Mouse (Mus musculus) gastrocnemius, postnatal 4 days (tissue): ENCODE data around the gene Gm45808. TPM values are rescaled to one million over a fixed set of nuclear protein-coding genes. Genes with fewer than 3 reads are reported as not detected.
"Not testable (repeated sequence)": the region's sequence is repeated elsewhere in the genome, so short reads cannot be mapped to it uniquely, and the experiment has no call there.

Experiments
- DNase-seq, 2 experiments: peaks; one replicate each; pipeline ENCODE4 v3.0.0; 2021 to 2022; ENCODE audit warnings: low spot score in 2 of 2, mixed read lengths in 2 of 2
- total RNA-seq, 2 experiments: library from RNA; stranded (reverse); gene quantifications; 2 replicates each; pipeline ENCODE4 v1.2.3; 2021

The Gm45808 gene
- total RNA-seq, 2 experiments from 2014 or later = 3.8 to 5.4 TPM

DNA sequence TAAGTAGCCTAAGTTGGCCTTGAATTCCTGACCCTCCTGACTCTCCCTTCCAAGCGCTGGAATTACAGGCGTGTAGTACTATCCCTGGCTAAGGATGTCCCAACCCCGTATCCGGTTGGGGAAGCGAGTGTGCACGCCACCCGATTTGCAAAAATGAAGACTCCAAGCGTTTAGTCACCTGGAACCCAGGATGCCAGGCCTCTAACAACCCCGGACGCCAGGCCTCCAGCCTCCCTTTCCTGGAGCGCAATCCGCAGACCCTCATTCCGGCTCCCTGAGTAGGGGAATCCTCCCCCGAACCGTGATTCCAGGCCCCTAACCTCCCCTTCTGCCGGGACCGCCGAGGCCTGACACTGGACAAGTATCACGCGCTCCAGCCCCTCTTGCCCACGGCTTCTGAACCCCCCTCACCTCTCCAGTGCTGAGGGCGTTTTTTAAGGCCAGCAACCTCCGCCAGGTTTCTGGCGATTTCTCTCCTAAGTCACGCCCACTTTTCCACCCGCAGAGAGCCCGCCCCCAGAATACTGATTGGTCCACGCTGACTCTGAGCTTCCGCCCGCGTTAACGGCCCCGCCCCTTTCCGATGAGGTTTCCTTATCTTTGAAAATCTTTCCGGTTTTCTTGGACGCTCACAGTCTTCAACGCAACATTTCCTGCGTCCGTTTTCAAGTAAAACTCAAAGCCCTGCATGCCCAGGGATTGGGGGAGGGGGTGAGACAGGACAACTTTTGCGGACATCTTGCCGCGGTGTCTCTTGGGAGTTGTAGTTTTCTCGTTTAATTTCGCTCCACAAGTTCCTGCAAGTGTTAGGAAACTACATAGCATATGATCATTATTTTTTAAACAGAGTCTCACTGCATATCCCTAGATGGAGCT lies 23.5 kb upstream of the Gm45808 start, which contains the start of gene Nucb1:
TSS of gene Nucb1 (minus strand) at position 495 of the 876 bp plus-strand sequence.
- DNase-seq = peak; percentile 76 to 93

DNA sequence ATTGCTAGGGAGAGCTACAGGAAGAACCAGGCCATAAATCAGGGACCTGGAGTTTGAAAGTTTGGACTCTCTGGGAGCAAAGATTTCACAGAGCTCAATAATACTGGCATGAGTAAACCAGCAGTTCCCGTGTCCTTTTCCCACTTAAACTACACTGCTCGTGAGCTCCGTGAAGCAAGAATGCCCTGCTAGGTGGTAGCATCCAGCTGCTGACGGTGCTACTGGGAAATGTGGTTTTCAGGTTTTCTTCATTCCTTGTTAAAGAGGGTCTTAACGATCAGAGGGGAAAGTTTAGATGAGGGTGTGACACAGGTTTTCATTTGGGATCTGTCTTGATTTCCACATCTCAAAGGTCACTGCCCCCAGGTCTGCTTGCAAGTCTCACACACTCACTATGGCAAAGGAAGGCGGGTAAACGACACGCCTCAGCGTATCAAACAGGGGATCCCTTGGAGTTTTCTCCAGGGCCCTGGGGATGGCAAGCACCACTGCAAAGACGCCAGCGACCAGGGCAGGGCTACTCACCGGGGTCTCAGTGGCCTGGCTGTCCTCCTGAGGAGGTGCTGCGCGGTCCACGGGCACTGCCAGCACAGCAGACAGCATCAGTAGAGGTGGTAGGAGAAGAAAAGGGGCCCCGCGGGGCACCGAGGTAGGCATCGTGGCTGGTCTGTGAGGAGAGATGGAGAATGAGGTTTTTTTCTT lies 22.7 kb upstream of the Gm45808 start:
- DNase-seq = no peak

DNA sequence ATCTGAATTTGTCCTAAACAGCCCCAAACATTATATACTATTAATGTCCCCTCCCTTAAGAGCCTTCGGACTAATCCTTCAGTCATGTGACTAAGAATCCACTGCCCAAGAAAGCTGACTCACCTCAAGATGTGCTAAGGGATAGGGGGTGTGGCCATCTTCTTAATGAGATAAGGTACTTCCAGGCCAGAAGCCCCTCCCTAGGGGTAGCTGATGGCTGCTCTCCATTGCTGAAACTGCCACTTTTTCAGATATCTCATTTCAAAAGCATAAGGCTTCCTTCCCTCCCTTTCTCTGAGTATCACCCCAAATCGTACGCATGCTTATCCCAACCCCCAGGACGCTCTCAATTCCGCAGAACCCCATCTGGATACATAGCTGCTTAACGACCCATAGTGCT lies 21.9 kb upstream of the Gm45808 start:
- DNase-seq = no peak

DNA sequence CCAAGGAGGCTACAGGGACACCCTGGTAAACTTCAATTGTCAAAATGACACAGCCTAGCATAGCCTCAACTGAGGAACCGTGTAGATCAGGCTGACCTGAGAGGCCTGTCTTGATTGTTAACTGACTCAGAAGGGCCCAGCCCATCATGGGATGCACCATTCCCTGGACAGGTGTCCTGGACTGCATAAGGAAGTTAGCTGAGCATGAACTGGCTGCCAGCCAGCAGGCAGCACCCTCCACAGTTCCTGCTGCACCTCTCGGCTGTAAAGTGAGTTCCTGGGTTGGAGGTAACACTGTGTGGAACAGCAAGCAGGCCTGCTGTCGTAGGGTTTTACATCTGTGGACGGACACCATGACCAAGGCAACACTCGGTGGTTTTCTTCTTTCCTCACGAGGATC lies 21.0 kb upstream of the Gm45808 start:
- DNase-seq = no peak

DNA sequence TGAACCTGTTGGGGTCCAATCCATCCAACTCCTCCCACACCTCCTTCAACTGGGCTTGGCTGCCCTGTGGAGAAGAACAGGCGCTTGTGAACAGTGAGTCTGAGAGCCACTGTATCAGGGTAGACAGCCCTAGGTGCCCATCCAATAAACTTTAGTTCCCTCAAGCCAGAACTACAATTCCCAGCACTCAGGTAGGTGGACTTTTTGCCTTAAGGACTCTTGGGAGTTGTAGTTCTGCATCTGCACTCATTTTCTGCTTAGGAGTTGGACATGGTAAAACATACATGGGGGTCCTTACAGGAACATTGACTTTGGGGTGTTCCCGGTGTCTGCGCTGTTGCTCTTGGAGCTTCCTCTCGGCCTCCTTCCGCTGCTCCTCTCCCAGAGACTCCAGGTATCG lies 11.8 kb upstream of the Gm45808 start:
- no peak for DNase-seq

DNA sequence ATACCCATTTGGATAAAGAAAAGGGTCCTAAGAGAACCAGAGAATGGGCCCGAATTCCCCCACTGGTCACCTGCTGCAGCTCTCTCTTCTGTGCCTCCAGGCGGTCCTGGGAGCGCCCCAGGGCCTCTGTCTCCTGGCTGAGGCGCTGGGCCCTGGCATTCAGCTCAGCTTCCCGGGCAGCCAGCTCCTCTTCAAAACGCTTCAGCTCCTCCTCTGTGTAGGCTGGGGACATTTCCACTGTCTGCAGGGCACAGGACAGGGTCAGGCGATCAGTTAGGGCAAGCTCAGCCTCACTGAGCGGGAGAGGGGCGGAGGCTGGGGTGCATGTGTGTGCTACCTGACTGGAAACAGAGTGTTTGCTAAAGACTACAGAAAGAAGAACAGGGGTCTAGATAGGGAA lies 7.9 kb upstream of the Gm45808 start:
- no peak for DNase-seq

DNA sequence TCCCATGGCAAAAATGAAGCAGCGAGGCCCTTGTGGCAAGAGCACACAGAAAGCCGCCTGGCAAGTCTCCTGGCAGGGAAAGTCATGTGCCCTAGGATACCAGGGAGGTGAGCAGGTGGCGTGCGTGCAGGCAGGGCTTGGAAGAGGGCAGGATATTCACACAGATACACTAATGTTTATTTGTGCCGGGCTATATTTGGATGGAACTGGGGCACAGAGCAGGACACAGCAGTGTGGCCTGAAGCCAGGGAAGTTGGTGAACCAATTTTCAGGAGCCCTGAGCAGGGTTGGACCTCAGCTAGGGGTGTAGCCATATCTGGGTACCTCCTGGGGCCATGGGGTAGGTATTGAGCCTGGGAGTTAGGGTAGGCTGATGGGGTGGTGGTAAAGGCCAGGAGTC lies 6.3 kb upstream of the Gm45808 start:
- DNase-seq = no peak

DNA sequence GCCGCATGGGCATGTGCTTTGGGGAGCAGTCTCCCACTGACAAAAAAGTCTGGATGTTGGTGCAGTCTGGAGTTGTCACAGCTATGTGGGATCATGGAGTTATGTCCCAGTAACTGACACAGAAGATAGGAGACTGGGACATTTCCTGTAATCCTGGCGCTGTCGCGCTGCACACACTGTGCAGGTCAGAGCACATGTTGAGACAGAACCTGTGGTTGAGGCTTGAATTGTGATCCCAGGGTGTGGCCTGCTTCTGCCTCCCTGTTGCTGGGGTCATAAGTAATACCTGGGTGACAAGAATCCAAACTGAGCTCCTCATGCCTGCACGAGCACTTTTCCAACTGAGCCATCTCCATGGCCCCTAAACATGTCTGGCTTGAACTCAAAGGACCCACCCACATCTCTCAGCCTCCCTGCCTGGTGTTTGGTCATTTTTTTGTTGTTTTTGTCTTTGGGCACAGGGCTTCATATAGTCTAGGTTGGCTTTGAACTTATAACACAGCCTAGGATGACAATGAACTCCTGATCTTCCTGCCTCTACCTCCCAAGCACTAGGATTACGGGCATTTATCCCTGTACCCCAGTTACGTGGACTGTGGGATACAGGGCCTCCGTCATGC lies 5.7 kb upstream of the Gm45808 start:
- no peak for DNase-seq

DNA sequence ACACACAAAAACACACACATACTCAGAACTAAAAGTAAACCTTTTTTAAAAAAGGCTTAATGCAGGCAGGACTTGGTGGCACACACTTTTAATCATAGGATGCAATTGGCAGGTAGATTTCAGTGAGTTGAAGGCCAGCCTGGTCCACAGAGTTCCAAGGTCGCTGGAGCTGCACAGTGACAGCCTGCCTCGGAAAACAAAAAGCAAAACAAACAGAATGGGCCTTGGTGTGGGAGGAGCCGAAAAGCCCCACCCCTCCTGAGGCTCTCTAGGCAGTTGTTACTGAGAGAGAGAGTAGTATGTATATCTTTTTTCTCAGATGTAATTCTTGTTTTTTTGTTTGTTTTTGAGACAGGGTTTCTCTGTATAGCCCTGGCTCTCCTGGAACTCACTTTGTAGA lies 4.7 kb upstream of the Gm45808 start:
- DNase-seq = no peak

DNA sequence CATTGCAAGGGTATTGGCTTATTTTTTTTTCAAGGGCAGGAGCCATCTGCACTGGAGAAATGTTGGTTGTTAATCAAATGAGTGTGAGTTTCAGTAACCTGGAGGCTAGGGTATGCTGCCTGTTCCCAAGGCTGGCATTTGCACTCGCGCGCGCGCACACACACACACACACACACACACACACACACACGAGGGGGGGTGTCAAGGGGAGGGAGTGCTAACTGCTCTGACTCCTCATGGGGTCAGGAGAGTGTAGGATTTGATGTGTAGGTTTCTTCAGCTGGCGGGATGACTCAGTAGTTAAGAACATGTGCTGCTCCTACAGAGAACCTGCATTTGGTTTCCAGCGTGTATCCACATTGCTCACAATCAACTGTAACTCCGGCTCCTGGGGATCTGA lies 4.2 kb upstream of the Gm45808 start:
- DNase-seq = no peak

DNA sequence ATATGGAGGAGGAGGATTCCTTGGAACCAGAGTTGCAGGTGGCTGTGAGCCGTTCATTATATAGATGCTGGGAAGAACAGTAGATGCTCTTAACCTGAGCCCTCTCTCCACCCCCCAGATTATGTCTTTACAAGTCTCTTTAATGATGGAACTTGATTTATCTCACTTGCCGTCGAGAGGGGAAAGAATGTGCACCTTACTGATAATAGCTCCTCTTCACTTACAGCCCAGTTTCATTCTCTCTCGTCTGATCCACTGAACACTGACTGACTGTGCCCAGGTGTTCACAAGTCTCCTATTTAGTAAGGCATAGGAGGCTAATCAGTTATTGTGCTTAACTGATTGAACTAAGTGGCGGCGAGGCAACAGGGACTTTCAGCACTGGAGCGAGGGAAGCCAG lies 3.0 kb upstream of the Gm45808 start:
- DNase-seq = no peak

DNA sequence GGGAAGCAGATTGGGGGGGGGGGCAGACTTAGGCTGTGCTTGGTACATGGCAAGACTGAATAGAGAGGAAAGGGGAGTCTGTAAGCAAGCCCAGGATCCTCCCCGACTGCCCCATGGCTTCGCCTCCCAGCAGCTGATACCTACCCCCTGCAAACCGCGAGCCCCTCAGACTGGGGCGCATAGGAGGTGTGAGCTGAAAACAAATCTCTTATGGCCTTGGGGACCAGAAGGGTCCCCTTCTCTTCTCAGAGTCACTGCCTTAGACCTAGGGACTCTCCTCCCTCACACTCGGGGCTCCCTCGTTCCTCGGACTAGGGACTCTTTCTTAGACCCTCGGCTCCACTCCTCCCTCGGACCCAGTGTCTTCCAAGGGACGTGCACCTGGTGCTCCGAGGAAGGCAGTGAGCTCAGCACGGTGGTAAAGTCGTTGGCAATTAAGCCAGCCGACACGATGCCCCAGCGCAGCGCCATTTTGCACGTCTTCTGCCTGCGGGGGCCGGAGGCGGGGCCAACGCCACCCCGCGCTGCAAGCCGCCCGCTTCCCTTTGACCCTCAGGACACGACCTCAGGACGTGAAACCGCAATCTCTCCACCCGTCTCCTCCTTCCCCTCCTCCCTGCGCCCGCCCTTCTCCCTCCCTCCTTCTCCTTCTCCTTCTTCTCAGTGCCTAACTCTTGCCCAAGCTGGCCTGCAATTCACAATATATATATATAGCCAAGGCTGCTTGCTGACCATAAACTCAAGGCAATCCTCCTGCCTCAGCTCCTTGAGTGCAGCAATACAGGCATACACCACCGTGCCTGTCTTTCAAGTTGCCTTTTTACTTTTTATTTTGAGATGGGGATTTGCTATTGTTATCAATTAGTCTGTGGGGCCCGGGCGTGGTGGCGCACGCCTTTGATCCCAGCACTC lies 1.9 kb upstream of the Gm45808 start, which contains the start of gene Dhdh:
TSS of gene Dhdh (minus strand) at position 513 of the 912 bp plus-strand sequence.
- DNase-seq = peak in 1 of 2 experiments; percentile 58

DNA sequence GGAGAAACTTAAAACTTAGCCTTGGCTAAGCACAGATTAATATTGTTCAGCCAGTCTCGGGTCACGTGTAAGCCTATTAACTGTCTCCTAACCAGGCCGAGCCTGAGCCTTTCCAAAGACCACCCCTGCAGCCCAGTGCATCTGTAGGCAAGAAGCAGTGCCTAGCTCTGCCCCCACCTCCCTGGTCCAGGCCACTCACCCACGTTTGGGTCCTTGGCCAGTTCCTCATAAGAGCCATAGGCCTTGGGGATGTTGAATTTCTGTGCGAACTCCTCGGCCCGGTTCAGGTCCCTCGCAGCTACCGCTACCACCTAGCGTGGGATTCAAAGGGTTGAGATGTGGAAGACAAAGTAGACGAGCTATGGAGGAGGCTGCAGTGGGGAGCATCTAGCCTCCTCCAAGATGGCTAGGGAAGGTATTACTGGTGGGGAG lies 1.3 kb upstream of the Gm45808 start:
- DNase-seq = no peak

DNA sequence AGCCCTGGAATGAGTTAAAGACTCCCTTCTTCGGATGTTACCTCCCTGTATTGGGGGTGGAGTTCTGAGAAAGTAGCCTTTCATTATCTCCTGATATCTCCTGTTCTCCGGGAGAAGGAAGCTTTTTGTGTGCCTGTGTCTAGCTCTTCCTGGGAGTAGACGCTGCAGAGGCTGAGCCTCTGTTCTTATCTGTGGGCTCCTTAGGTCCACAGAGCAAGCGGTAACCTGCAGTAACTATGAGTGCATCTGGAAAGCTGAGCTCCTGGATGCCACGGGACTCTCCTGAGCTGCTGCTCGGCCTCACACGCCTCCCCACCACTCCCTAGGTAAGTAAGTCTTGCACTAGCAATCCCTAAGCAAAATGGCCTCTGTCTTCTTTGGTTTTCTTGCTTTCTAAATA lies 453 bp downstream of the Gm45808 start:
- DNase-seq = no peak

DNA sequence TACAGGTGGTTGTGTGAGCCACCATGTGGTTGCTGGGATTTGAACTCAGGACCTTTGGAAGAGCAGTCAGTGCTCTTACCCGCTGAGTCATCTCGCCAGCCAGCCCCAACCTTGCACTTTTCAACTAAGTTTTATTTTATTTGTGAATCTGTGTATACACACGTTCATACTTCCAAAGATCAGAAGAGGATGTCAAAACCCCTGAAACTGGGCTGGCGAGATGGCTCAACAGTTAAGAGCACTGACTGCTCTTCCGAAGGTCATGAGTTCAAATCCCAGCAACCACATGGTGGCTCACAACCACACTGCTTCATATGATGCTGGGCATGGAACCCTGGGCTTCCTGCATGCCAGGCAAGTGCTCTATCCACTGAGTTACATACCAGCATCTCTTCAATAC lies 1.6 kb downstream of the Gm45808 start:
- not testable (repeated sequence) for DNase-seq

DNA sequence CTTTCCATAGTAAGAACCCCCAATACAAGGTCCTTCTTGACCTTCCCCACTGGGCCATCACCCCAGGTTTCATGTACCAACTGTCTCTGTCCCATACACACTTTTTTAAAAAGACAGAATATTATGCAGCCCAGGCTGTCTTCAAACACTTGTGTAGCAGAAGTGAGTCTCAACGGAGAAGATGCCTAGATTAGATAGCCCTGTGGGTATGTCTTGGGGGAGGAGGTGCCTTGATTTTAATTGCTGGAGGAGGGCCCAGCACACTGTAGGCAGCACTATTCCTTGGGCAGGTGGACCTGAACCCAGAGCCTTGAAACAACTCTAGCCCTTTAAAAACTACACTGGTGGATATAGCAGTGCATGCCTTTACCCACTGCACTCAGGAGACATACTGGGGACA lies 4.4 kb downstream of the Gm45808 start:
- no peak for DNase-seq

DNA sequence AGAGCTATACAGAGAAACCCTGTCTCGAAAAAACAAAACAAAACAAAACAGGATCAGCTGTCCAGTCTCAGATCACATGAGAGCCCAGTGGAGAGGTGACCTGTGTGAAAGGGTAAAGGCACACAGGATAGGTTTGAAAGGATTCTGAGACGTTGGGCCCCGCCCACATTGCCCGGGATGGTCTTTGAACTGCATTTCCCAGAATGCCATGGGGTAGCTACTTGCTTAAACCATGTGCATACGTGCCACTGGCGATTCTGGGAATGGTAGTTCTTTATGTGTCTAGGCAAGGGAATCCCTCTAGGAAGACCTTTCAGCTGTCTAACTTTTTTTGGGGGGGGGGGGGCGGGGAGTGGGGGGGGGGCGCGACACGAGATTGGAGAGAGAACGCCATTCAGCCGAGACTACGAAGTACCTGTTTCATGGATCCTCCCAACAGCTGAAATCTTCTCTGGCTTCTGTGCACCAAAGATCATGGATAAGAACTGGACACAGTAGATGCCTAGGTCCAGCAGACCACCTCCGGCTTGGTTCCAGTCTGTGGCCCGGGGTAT lies 5.2 kb downstream of the Gm45808 start, which contains the start of gene Tulp2:
TSS of gene Tulp2 (plus strand) at position 504 of the 554 bp plus-strand sequence.
- no peak for DNase-seq

DNA sequence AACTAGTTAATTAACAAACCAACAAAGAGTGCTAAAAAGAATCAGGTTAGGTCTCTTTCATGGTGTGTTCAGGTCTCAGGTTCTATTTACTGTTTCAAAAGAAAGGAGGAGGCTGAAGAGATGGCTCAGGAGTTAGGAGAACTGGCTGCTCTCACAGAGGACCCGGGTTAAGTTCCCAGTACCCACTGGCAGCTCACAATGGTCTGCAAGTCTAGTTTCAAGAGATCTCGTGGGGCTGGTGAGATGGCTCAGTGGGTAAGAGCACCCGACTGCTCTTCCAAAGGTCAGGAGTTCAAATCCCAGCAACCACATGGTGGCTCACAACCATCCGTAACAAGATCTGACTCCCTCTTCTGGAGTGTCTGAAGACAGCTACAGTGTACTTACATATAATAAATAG lies 6.3 kb downstream of the Gm45808 start:
- DNase-seq = not testable (repeated sequence)

DNA sequence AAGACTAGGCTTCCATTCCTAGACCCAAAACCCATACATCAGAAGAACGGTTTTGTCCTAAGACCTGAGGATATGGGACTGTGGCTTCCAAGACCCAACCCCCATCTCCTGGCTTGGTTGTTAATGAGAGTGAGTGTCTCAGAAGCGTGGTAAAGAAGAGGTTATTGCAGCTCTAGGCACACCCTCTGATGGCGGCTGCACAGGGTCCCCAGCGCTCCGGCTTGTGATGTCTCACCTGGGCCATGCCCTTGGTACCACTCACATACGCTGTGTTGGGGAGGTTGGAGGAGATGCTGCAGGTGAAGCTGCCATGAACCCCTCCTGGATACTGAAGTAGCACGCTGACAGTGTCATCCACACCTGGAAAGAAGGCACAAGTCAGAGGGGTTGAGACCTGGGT lies 7.8 kb downstream of the Gm45808 start:
- no peak for DNase-seq

DNA sequence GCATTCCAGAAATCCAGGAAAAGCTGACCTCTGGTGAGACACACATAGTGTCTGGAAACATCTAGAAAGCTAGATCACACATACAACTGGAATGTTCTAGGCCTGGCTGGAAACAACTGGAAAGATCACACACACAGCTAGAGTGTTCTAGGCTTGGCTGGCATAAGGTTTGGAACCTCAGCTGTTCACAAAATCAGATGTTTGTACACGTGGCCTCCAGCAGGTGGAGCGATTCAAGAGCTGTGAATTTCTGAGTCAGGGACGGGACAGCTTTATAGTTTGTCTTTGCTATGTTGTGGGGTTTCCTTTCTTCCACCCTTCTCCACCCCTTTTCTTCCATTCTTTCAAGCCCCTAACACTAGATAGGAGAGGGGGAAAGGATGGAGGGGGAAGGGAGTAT lies 9.6 kb downstream of the Gm45808 start:
- no peak for DNase-seq
